Mouse (Mus musculus) erythroid progenitor cell, adult 5-6 weeks (primary cell): Measurements from ENCODE around the gene Myo15. TPM values are rescaled to one million over a fixed set of nuclear protein-coding genes. Genes with fewer than 3 reads are reported as not detected.
"Not testable (repeated sequence)": the region's sequence is repeated elsewhere in the genome, so short reads cannot be mapped to it uniquely, and the experiment has no call there.

Experiments used
- ATAC-seq: replicated peaks from 2 replicates; pipeline ENCODE4 v1.8.0; 2016; ENCODE audit warnings: moderate number of reproducible peaks, mild to moderate bottlenecking, moderate TSS enrichment, inconsistent platforms; ENCODE audit not compliant: poor library complexity, low FRiP score, severe bottlenecking
- total RNA-seq, 2 experiments: library from RNA; stranded (forward) in 1 of 2; stranded (reverse) in 1 of 2; fragments of 150-400 nt in 1 of 2; fragments of 186-747, 209-891 nt in 1 of 2; gene quantifications; 2 replicates each; pipeline versions ENCODE4 v1.2.3 to v1.2.4; 2015 to 2017; ENCODE audit warnings: low replicate concordance in 2 of 2

Myo15 gene
- total RNA-seq, 2 experiments from 2014 or later, result 2.1 to 3.9 TPM

DNA sequence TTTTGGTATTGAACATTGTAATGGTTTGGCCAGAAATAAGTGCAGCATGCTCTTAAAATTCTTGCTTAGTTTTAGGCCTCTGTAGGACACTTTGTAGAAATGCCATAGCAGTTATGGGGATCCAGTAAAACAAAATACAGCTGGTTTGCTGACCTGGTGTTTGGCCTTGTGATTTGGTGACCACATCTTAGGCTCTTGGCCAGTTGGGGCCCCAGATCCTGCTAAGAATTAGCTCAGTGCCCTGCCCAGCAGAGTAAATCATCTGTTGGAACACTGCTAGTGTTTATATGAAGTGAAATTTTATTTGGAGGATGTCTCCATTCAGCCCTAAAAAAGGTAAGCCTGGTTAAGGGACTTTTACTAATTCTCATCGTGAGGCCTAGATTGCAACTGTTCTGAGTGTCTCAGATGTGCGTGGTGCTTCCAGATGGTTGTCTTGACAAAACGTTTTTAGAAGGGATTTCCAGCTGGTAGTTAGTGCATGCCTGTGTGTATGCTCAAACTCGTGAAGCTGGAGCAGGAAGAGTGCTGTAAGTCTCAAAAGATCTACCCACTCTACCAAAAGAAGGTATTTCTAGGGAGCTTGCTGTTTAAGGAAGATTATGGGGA lies 71.0 kb downstream of the Myo15 start:
- ATAC-seq, result no peak

DNA sequence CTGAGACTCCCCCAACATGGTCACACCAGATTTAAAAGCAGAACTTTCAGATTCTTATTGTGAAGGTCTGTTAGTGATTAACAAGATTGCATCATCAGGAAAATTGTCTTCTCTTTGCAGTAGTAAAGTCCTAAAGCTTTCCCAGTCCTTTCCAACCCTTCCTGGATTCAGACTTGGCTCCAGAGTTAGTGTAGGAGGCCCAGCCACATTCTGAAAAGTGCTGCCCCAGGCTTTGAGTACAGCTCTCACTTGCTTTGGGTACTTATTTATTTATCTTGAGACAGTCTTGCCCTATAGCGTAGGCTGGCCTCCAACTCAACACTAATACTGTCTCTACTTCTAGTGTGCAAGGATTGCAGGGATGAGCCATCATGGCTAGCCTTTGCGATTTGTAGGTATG lies 71.6 kb downstream of the Myo15 start:
- ATAC-seq, result no peak

DNA sequence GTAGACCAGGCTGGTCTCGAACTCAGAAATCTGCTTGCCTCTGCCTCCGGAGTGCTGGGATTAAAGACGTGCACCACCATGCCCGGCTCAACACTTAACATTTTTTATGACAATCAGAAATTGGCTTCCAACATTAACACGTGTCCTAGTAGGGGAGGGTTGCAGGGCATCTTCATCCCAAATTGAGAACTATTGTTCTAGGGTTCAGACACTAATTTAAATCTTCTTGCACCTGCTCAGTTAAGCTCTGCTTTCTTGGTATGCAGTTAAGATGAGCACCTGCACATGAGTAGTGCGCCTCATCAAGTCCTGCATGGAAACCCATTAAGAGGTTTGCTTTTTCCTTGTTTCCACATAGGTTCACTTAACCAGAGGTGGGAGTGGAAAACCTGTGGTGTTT lies 72.7 kb downstream of the Myo15 start:
- no peak for ATAC-seq

DNA sequence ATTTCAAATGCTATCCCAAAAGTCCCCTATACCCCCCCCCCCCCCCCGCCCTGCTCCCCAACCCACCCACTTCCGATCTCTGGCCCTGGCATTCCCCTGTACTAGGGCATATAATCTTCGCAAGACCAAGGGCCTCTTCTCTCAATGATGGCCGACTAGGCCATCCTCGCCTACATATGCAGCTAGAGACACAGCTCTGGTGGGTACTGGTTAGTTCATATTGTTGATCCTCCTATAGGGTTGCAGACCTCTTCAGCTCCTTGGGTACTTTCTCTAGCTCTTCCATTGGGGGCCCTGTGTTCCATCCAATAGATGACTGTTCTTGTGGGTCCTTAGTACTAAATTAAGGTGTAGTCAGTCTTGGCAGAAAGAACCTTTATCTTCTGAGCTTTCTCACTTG lies 74.1 kb downstream of the Myo15 start:
- ATAC-seq, result not testable (repeated sequence)

DNA sequence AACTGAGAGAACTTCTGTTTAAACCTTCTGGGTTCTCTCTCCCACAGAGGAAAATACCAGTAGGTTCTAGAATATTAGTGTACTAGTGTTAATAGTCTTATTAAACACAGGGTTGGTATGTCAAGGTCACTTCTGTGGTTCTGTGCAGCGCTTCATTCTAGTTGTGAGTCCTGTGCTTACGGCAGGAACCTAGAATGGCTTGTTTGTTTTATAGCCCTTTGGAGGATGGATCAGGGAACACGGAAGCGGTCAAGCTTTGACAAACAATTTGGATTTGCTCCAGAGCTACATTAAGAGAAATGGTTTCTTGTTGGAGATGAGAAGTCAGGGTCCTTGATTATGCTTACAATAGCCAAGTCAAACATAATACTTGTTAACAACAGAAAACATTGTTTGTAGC lies 76.3 kb downstream of the Myo15 start:
- no peak for ATAC-seq

DNA sequence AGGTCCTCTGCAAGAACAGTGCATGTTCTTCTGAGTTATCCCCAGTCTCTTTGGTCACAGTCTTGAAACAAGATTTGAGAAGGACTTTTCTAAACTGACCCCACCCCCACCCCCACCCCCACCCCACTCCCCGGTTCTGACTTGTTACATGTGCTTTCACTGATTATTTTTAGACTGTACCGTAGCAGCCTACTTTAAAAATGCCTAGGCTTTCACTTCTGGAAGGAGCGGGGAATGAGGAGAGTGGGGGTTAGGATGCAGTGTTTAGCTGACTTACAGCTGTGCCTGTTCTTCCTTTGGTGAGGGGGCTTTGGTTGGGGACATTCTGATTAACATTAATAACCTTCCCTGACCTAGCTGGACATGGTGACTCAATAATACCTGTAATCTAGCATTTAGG lies 79.0 kb downstream of the Myo15 start:
- no peak for ATAC-seq

DNA sequence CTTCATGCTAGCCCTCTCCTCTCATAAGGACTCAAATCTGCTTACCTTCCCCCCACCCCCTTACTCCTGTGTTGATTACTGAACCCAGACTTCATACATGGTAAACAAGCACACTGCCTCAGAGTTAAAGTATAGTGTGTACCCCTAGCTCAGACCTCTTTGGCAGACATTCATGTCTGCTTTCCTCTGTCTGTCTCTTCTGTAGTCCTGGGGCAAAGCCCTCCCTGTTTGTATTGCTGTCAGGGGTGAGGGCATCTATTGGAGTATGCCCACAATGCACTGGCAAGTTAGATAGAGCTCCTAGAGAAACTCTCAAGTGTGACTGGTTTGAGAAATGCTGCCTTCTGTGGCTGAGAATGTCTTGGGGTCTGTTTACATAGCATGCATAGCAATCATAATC lies 84.0 kb downstream of the Myo15 start:
- ATAC-seq, result no peak

DNA sequence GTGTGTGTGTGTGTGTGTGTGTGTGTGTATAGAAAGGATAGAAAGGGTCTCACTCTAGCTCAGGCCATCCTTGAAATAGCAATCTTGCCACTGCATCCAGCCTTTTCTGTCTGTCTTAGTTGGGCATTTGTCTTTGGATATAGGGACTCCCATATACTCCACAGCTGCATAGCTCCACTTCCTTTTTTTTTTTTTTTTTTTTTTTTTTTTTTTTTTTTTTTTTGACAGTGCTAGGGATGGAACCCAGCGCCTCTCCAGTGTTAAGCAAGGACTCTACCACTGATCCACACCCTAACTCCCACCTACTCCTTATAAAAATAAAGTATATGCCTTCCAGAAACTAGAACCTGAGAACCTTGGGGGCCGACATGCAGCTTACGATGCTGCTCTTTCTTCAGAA lies 88.5 kb downstream of the Myo15 start:
- no peak for ATAC-seq

DNA sequence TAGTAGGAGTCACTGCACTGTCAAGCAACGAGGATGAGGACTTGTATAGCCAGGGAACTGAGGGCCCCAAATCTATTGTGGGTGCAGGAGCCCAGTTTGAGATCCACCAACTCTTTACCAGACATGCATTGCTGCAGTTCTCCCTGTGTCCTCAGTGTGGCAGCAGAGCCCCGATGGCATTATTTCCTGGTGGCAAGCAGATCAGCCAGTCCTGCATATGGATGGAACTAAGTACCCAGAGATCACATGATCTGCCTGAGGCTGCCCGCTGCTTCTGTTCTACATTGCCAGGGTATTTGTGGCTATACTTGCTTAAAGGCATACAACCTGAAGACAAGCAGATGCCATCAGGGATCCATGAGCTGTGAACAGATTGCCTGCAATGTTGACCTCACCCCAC lies 90.2 kb downstream of the Myo15 start:
- ATAC-seq, result peak; percentile 89

DNA sequence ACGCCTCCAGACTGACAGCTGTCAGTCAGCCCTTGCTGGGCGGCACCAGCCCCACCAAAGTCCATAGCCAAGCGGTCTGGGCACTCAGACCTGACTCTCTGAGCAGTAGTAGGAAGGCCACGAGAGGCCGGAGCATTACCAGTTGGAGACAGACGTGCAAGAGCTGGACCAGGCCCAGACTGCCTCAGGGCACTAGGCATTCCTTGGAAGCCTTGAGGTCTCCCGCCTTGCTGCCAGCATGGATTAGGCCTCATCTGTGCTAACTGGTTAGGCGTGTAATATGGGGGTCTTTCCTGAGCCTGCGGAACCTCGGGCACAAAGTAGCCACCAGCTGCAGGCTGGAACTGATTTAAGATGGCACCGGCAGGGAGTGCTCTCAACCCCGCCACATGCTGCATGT lies 104.9 kb downstream of the Myo15 start:
- ATAC-seq, result not testable (repeated sequence)

Other genes starting within 250 kb of the Myo15 start
- gene Srebf1, start 246.8 kb upstream of the Myo15 start, total RNA-seq (2015; ENCODE audit: low replicate concordance), result 6.3 and 10.8 TPM in 2 replicates
- 10.7 and 34.9 TPM in 2 replicates for gene Srebf1, start 246.8 kb upstream of the Myo15 start, total RNA-seq (2017; ENCODE audit: low replicate concordance)
- 3.8 and 9.7 TPM in 2 replicates for gene Tom1l2, start 116.4 kb upstream of the Myo15 start, total RNA-seq (2015; ENCODE audit: low replicate concordance)
- 3.6 and 3.9 TPM in 2 replicates for gene Tom1l2, start 116.4 kb upstream of the Myo15 start, total RNA-seq (2017; ENCODE audit: low replicate concordance)
- gene Drc3, start 116.0 kb upstream of the Myo15 start, total RNA-seq (2015; ENCODE audit: low replicate concordance), result not detected in 2 replicates
- gene Drc3, start 116.0 kb upstream of the Myo15 start, total RNA-seq (2017; ENCODE audit: low replicate concordance), result not detected in 2 replicates
- gene Gid4, start 52.2 kb upstream of the Myo15 start, total RNA-seq (2015; ENCODE audit: low replicate concordance), result 6.8 and 12.6 TPM in 2 replicates
- gene Gid4, start 52.2 kb upstream of the Myo15 start, total RNA-seq (2017; ENCODE audit: low replicate concordance), result 8.2 and 13.0 TPM in 2 replicates
- gene Atpaf2, start 50.9 kb upstream of the Myo15 start, total RNA-seq (2015; ENCODE audit: low replicate concordance), result 11.9 and 12.2 TPM in 2 replicates
- 21.1 and 31.8 TPM in 2 replicates for gene Atpaf2, start 50.9 kb upstream of the Myo15 start, total RNA-seq (2017; ENCODE audit: low replicate concordance)
- gene Drg2, start 14.7 kb upstream of the Myo15 start, total RNA-seq (2015; ENCODE audit: low replicate concordance), result 9.6 and 9.7 TPM in 2 replicates
- gene Drg2, start 14.7 kb upstream of the Myo15 start, total RNA-seq (2017; ENCODE audit: low replicate concordance), result 4.6 and 25.8 TPM in 2 replicates
- 20.5 TPM in 2 replicates for gene Alkbh5, start 67.0 kb downstream of the Myo15 start, total RNA-seq (2015; ENCODE audit: low replicate concordance)
- 18.8 and 21.3 TPM in 2 replicates for gene Alkbh5, start 67.0 kb downstream of the Myo15 start, total RNA-seq (2017; ENCODE audit: low replicate concordance)
- 5.4 and 19.1 TPM in 2 replicates for gene Llgl1, start 230.4 kb downstream of the Myo15 start, total RNA-seq (2015; ENCODE audit: low replicate concordance)
- 6.9 and 9.2 TPM in 2 replicates for gene Llgl1, start 230.4 kb downstream of the Myo15 start, total RNA-seq (2017; ENCODE audit: low replicate concordance)